8 mouse cellular contexts compared by ENCODE assay signal in genomic region chr16:35939690-35940089, GRCm38 (mm10). TPM values are rescaled to one million over a fixed set of nuclear protein-coding genes. Genes with fewer than 3 reads are reported as not detected.
DNase-seq lines count a peak whose midpoint lies in the region; ATAC-seq and TF ChIP-seq lines count a peak whose summit lies in the region.

No protein-coding gene starts in this region.

- no peak overlapping the region for H3K27ac ChIP-seq in forebrain, embryonic 14.5 days (ENCODE audit: low read depth, low read length)
- peak overlapping the region; percentile 76 for H3K27ac ChIP-seq in liver, embryonic 16.5 days (ENCODE audit: low read length)
- no peak overlapping the region for H3K27ac ChIP-seq in neural tube, embryonic 12.5 days
- no peak overlapping the region for H3K27ac ChIP-seq in testis, adult 2 months (ENCODE audit: control insufficient read depth, insufficient read depth, low read depth, low read length)

- no peaks in the 10 kb centered on the region for H3K36me3 ChIP-seq in forebrain, embryonic 14.5 days (ENCODE audit: control insufficient read depth, insufficient read depth, low read length)
- peaks cover 5% of the 10 kb centered on the region; the same call in 1 of the 2 replicates for H3K36me3 ChIP-seq in liver, embryonic 16.5 days (ENCODE audit: control insufficient read depth, insufficient read depth)
- H3K36me3 ChIP-seq in neural tube, embryonic 12.5 days: no peaks in the 10 kb centered on the region
- no peaks in the 10 kb centered on the region for H3K36me3 ChIP-seq in testis, adult 2 months (ENCODE audit: control insufficient read depth, insufficient read depth, low read length)

- peak; percentile 60; the same call in 1 of the 2 replicates for ATAC-seq in forebrain, embryonic 14.5 days
- peak; percentile 67 for ATAC-seq in liver, embryonic 16.5 days (ENCODE audit: low read depth)
- ATAC-seq in neural tube, embryonic 12.5 days (ENCODE audit: low FRiP score, low read depth): peak; percentile 50; the same call in 1 of the 2 replicates

- DNase-seq in ES-CJ7 (ENCODE audit: low read depth, low spot score): peak; percentile 80
- DNase-seq in cerebellum, adult 11 months: peak; percentile 46
- DNase-seq in forebrain, embryonic 14.5 days (ENCODE audit: low spot score): peak; percentile 70
- peak; percentile 84 to 90 for DNase-seq in heart, postnatal 14 days
- peak; percentile 71 for DNase-seq in large intestine, adult 2 months (ENCODE audit: low read depth, low spot score)

- H3K4me1 ChIP-seq in forebrain, embryonic 14.5 days (ENCODE audit: control insufficient read depth, insufficient read depth, low read length): peaks cover 8% of the 10 kb centered on the region
- peaks cover 11% of the 10 kb centered on the region for H3K4me1 ChIP-seq in liver, embryonic 16.5 days (ENCODE audit: control insufficient read depth, low read depth, low read length)
- H3K4me1 ChIP-seq in neural tube, embryonic 12.5 days: 0 out of 2 replicates have a peak, but pooled peaks cover 3% of the 10 kb centered on the region
- peaks cover 3% of the 10 kb centered on the region; the same call in 1 of the 2 replicates for H3K4me1 ChIP-seq in testis, adult 2 months (ENCODE audit: control insufficient read depth, insufficient read depth, low read length)

- no peaks in the 10 kb centered on the region for H3K9me3 ChIP-seq in forebrain, embryonic 14.5 days (replicated peaks; ENCODE audit: control insufficient read depth, low read length)
- H3K9me3 ChIP-seq in liver, embryonic 16.5 days (replicated peaks; ENCODE audit: control insufficient read depth, low read length): no peaks in the 10 kb centered on the region
- H3K9me3 ChIP-seq in neural tube, embryonic 12.5 days: no peaks in the 10 kb centered on the region

- H3K4me3 ChIP-seq in forebrain, embryonic 14.5 days (ENCODE audit: low read depth, low read length): peak overlapping the region; percentile 58; the same call in 1 of the 2 replicates
- H3K4me3 ChIP-seq in liver, embryonic 16.5 days (ENCODE audit: low read depth, low read length): peak overlapping the region; percentile 87
- 0 out of 2 replicates have a peak overlapping the region, but pooled peaks have one; percentile 53 for H3K4me3 ChIP-seq in neural tube, embryonic 12.5 days
- no peak overlapping the region for H3K4me3 ChIP-seq in testis, adult 2 months (ENCODE audit: control insufficient read depth, low read depth, low read length)

- TF ChIP-seq CTCF in testis, adult 2 months (IDR thresholded peaks at IDR 0.05; ENCODE audit: control insufficient read depth, insufficient read depth, insufficient replicate concordance, low read depth, low read length): peak; percentile 44; the same call in 1 of the 2 replicates

- intact Hi-C loops in heart, postnatal 14 days (cut with DNase I): loop anchor here (1.0 to 10.0 kb wide), 2 partner anchors 65 to 205 kb away; no protein-coding TSS in a partner anchor

- 10% methylated on average over 9 of the region's 9 CpGs for WGBS in forebrain, embryonic 14.5 days
- 1% methylated on average over 9 of the region's 9 CpGs for WGBS in large intestine, adult 2 months
- WGBS in liver, embryonic 16.5 days (ENCODE audit: insufficient replicate concordance): 3% methylated on average over 9 of the region's 9 CpGs
- 17% methylated on average over 9 of the region's 9 CpGs for WGBS in neural tube, embryonic 12.5 days

- peak overlapping the region; percentile 84 for H3K4me2 ChIP-seq in forebrain, embryonic 14.5 days (ENCODE audit: low read length)
- peak overlapping the region; percentile 94 for H3K4me2 ChIP-seq in liver, embryonic 16.5 days (ENCODE audit: low read depth, low read length)
- H3K4me2 ChIP-seq in neural tube, embryonic 12.5 days (replicated peaks): peak overlapping the region; percentile 90

- no peak for TF ChIP-seq POLR2A in testis, adult 2 months (IDR thresholded peaks at IDR 0.05; ENCODE audit: control insufficient read depth, low read depth, low read length)

- H3K27me3 ChIP-seq in forebrain, embryonic 14.5 days (replicated peaks; ENCODE audit: control insufficient read depth, insufficient read depth, low read length): no peaks in the 10 kb centered on the region
- no peaks in the 10 kb centered on the region for H3K27me3 ChIP-seq in liver, embryonic 16.5 days (ENCODE audit: control insufficient read depth, insufficient read depth, low read depth, low read length)
- H3K27me3 ChIP-seq in neural tube, embryonic 12.5 days (replicated peaks): peaks cover 4% of the 10 kb centered on the region; the same call in 1 of the 2 replicates
- no peaks in the 10 kb centered on the region for H3K27me3 ChIP-seq in testis, adult 2 months (ENCODE audit: control insufficient read depth, insufficient read depth, low read length)

- no peak overlapping the region for H3K9ac ChIP-seq in forebrain, embryonic 14.5 days (ENCODE audit: low read length)
- peak overlapping the region; percentile 88 for H3K9ac ChIP-seq in liver, embryonic 16.5 days (ENCODE audit: low read depth, low read length)
- H3K9ac ChIP-seq in neural tube, embryonic 12.5 days: no peak overlapping the region

RNA-seq across cellular contexts. Expression of gene Dtx3l, which starts 0.7 kb away (rescaled TPM):
- polyA plus RNA-seq in forebrain, embryonic 14.5 days (2014; fragmentation: Nextera tagmentation; extraction: Ambion mirVana): 1.9 and 2.3 TPM in 2 replicates
- 1 to 10 TPM; 9.4 to 9.9 TPM for total RNA-seq in heart, postnatal 14 days (2021)
- 19.4 and 30.1 TPM in 2 replicates for polyA plus RNA-seq in large intestine, adult 2 months (2012; rRNA removed)
- 4.7 and 5.5 TPM in 2 replicates for polyA plus RNA-seq in liver, embryonic 16.5 days (2015; fragmentation: Nextera tagmentation; extraction: Ambion mirVana)
- polyA plus RNA-seq in neural tube, embryonic 12.5 days (2016; fragmentation: Nextera tagmentation; extraction: Ambion mirVana): 1.9 and 2.2 TPM in 2 replicates
- polyA plus RNA-seq in testis, adult 2 months (2012; rRNA removed): 0.44 and 0.59 TPM in 2 replicates

RNA-seq across cellular contexts. Expression of gene Parp9, which starts 1.4 kb away (rescaled TPM):
- 2.5 and 3.1 TPM in 2 replicates for polyA plus RNA-seq in forebrain, embryonic 14.5 days (2014; fragmentation: Nextera tagmentation; extraction: Ambion mirVana)
- total RNA-seq in heart, postnatal 14 days (2021): 10 to 100 TPM; 11.5 to 13.0 TPM
- polyA plus RNA-seq in large intestine, adult 2 months (2012; rRNA removed): 20.6 and 27.2 TPM in 2 replicates
- polyA plus RNA-seq in liver, embryonic 16.5 days (2015; fragmentation: Nextera tagmentation; extraction: Ambion mirVana): 7.3 and 7.7 TPM in 2 replicates
- polyA plus RNA-seq in neural tube, embryonic 12.5 days (2016; fragmentation: Nextera tagmentation; extraction: Ambion mirVana): 2.3 and 2.8 TPM in 2 replicates
- 0.38 and 0.60 TPM in 2 replicates for polyA plus RNA-seq in testis, adult 2 months (2012; rRNA removed)

RNA-seq across cellular contexts. Expression of gene Kpna1, which starts 38.9 kb away (rescaled TPM):
- 85.2 and 90.2 TPM in 2 replicates for polyA plus RNA-seq in forebrain, embryonic 14.5 days (2014; fragmentation: Nextera tagmentation; extraction: Ambion mirVana)
- 10 to 100 TPM; 89.2 to 91.3 TPM for total RNA-seq in heart, postnatal 14 days (2021)
- 5.7 and 6.9 TPM in 2 replicates for polyA plus RNA-seq in large intestine, adult 2 months (2012; rRNA removed)
- 31.3 and 34.1 TPM in 2 replicates for polyA plus RNA-seq in liver, embryonic 16.5 days (2015; fragmentation: Nextera tagmentation; extraction: Ambion mirVana)
- polyA plus RNA-seq in neural tube, embryonic 12.5 days (2016; fragmentation: Nextera tagmentation; extraction: Ambion mirVana): 77.8 and 83.9 TPM in 2 replicates
- polyA plus RNA-seq in testis, adult 2 months (2012; rRNA removed): 10.6 and 13.7 TPM in 2 replicates
